In genomic region chr9:18002557-18002956, GRCm38 (mm10) we compare ENCODE assay signal across 11 mouse cellular contexts.
DNase-seq lines count a peak whose midpoint lies in the region; ATAC-seq and TF ChIP-seq lines count a peak whose summit lies in the region.
"Had no signal": no experiment of that assay in that cellular context is flagged by ENCODE, and none has a peak within 500 bp of the region (broad histone marks: within the 10 kb centered on the region; RNA-seq: fewer than 3 reads in every experiment).

No protein-coding gene starts in this region.

- 52% methylated on average over 2 of the region's 2 CpGs for WGBS in limb, embryonic 14.5 days
- WGBS in limb, embryonic 10.5 days: 52% methylated on average over 2 of the region's 2 CpGs
- 40% methylated on average over 2 of the region's 2 CpGs for WGBS in hindbrain, embryonic 14.5 days
- 50% methylated on average over 2 of the region's 2 CpGs for WGBS in neural tube, embryonic 15.5 days

- H3K27ac ChIP-seq in limb, embryonic 14.5 days (replicated peaks; ENCODE audit: low read depth, low read length): no peak overlapping the region
- H3K27ac ChIP-seq in limb, embryonic 10.5 days: no peak overlapping the region
- no peak overlapping the region for H3K27ac ChIP-seq in cortical plate, adult 2 months (ENCODE audit: insufficient read depth, low read length)
- H3K27ac ChIP-seq in hindbrain, embryonic 14.5 days: no peak overlapping the region
- no peak overlapping the region for H3K27ac ChIP-seq in neural tube, embryonic 15.5 days (replicated peaks)
- H3K27ac ChIP-seq: macrophage had no signal

- H3K27me3 ChIP-seq in limb, embryonic 14.5 days (ENCODE audit: control insufficient read depth, insufficient read depth, low read length): no peaks in the 10 kb centered on the region
- no peaks in the 10 kb centered on the region for H3K27me3 ChIP-seq in limb, embryonic 10.5 days (ENCODE audit: low read depth, poor library complexity, severe bottlenecking)
- H3K27me3 ChIP-seq in hindbrain, embryonic 14.5 days (ENCODE audit: control insufficient read depth, insufficient read depth, low read length): no peaks in the 10 kb centered on the region
- H3K27me3 ChIP-seq in neural tube, embryonic 15.5 days (replicated peaks): no peaks in the 10 kb centered on the region

- DNase-seq in limb, embryonic 14.5 days (ENCODE audit: low spot score): peak; percentile 18
- no peak for DNase-seq in limb, embryonic 10.5 days (ENCODE audit: low spot score)
- peak; percentile 47 for DNase-seq in hindbrain, embryonic 14.5 days (ENCODE audit: low spot score)
- DNase-seq in thymus, postnatal 36 days: no peak
- no peak for DNase-seq in thymus, postnatal 14 days
- DNase-seq: cerebellum, adult 9-10 months; gastrocnemius, postnatal 25 days; thymus, postnatal 4 days had no signal

- no peak for ATAC-seq in limb, embryonic 14.5 days (ENCODE audit: low FRiP score, low read depth)
- ATAC-seq in hindbrain, embryonic 14.5 days (ENCODE audit: low FRiP score): 0 out of 2 replicates have a peak, but pooled peaks have one; percentile 55
- ATAC-seq in neural tube, embryonic 15.5 days (ENCODE audit: low FRiP score): peak; percentile 68; the same call in 1 of the 2 replicates

- TF ChIP-seq POLR2A in limb, embryonic 14.5 days (IDR thresholded peaks at IDR 0.05; ENCODE audit: borderline replicate concordance, extremely low read depth, insufficient read depth, insufficient read length): no peak
- TF ChIP-seq POLR2A in cortical plate, adult 2 months (IDR thresholded peaks at IDR 0.05; ENCODE audit: extremely low read depth, insufficient read depth, low read length): no peak

- H3K4me1 ChIP-seq in limb, embryonic 14.5 days (ENCODE audit: control insufficient read depth, insufficient read depth, low read length): no peaks in the 10 kb centered on the region
- no peaks in the 10 kb centered on the region for H3K4me1 ChIP-seq in limb, embryonic 10.5 days
- H3K4me1 ChIP-seq in cortical plate, adult 2 months (ENCODE audit: control insufficient read depth, insufficient read depth, low read length): no peaks in the 10 kb centered on the region
- no peaks in the 10 kb centered on the region for H3K4me1 ChIP-seq in hindbrain, embryonic 14.5 days (replicated peaks; ENCODE audit: control insufficient read depth, insufficient read depth, low read length)
- H3K4me1 ChIP-seq in neural tube, embryonic 15.5 days: no peaks in the 10 kb centered on the region

- H3K4me3 ChIP-seq in limb, embryonic 14.5 days (replicated peaks; ENCODE audit: low read length): no peak overlapping the region
- no peak overlapping the region for H3K4me3 ChIP-seq in limb, embryonic 10.5 days
- no peak overlapping the region for H3K4me3 ChIP-seq in cortical plate, adult 2 months (ENCODE audit: insufficient read depth, low read length)
- no peak overlapping the region for H3K4me3 ChIP-seq in hindbrain, embryonic 14.5 days (replicated peaks; ENCODE audit: low read length)
- H3K4me3 ChIP-seq in neural tube, embryonic 15.5 days (replicated peaks): no peak overlapping the region

- TF ChIP-seq CTCF in cortical plate, adult 2 months (IDR thresholded peaks at IDR 0.05; ENCODE audit: extremely low read depth, insufficient read depth, low read length): peak; percentile 31; the same call in 1 of the 2 replicates

- H3K36me3 ChIP-seq in limb, embryonic 14.5 days (ENCODE audit: control insufficient read depth, insufficient read depth, low read length): no peaks in the 10 kb centered on the region
- no peaks in the 10 kb centered on the region for H3K36me3 ChIP-seq in limb, embryonic 10.5 days
- no peaks in the 10 kb centered on the region for H3K36me3 ChIP-seq in hindbrain, embryonic 14.5 days (replicated peaks; ENCODE audit: control insufficient read depth, insufficient read depth)
- H3K36me3 ChIP-seq in neural tube, embryonic 15.5 days: no peaks in the 10 kb centered on the region

- H3K4me2 ChIP-seq in limb, embryonic 14.5 days (replicated peaks; ENCODE audit: low read depth, low read length, severe bottlenecking): no peak overlapping the region
- no peak overlapping the region for H3K4me2 ChIP-seq in hindbrain, embryonic 14.5 days (replicated peaks)
- no peak overlapping the region for H3K4me2 ChIP-seq in neural tube, embryonic 15.5 days

- H3K9ac ChIP-seq in limb, embryonic 14.5 days (ENCODE audit: low read depth, low read length, severe bottlenecking): no peak overlapping the region
- H3K9ac ChIP-seq in hindbrain, embryonic 14.5 days: no peak overlapping the region
- H3K9ac ChIP-seq in neural tube, embryonic 15.5 days (replicated peaks): no peak overlapping the region

- no peaks in the 10 kb centered on the region for H3K9me3 ChIP-seq in limb, embryonic 14.5 days (ENCODE audit: control insufficient read depth, low read length)
- H3K9me3 ChIP-seq in limb, embryonic 10.5 days (replicated peaks): no peaks in the 10 kb centered on the region
- no peaks in the 10 kb centered on the region for H3K9me3 ChIP-seq in hindbrain, embryonic 14.5 days (ENCODE audit: control insufficient read depth, low read length)
- no peaks in the 10 kb centered on the region for H3K9me3 ChIP-seq in neural tube, embryonic 15.5 days (replicated peaks)

Comparison
In these comparisons a context has a peak if more than half of its experiments do, and no peak if none do; other contexts are left out.
1. DNase-seq: peak in limb, embryonic 14.5 days (single experiment) and hindbrain, embryonic 14.5 days (single experiment); none in limb, embryonic 10.5 days (single experiment), thymus, postnatal 36 days (0 of 2) and thymus, postnatal 14 days (single experiment).